Mouse (Mus musculus) myocyte (in vitro differentiated cells): ENCODE measurements around the gene Rabgef1.

Experiments used
- CEBPB ChIP-seq: IDR thresholded peaks from 2 replicates; pipeline ENCODE4 v1.6.1; 2011; ENCODE audit warnings: mild to moderate bottlenecking, moderate library complexity; ENCODE audit not compliant: poor library complexity, insufficient read depth, severe bottlenecking
- E2F4 ChIP-seq: IDR thresholded peaks from one replicate; pipeline ENCODE4 v1.6.1; 2011; ENCODE audit warnings: mild to moderate bottlenecking, control low read depth, moderate library complexity; ENCODE audit not compliant: insufficient read depth
- MAX ChIP-seq: IDR thresholded peaks from one replicate; pipeline ENCODE4 v1.6.1; 2011; ENCODE audit warnings: low read depth, mild to moderate bottlenecking, control low read depth
- MYOD1 ChIP-seq, 3 experiments: IDR thresholded peaks; one replicate each; pipeline ENCODE4 v1.6.1; 2011; ENCODE audit warnings: control low read depth in 2 of 3, low read depth in 2 of 3, mild to moderate bottlenecking in 2 of 3, moderate library complexity in 1 of 3; ENCODE audit not compliant: insufficient read length in 2 of 3, control insufficient read depth in 1 of 3
- MYOG ChIP-seq, 3 experiments: IDR thresholded peaks; one replicate each; pipeline ENCODE4 v1.6.1; 2011; ENCODE audit warnings: control low read depth in 2 of 3, low read depth in 2 of 3, mild to moderate bottlenecking in 2 of 3; ENCODE audit not compliant: insufficient read length in 2 of 3, control insufficient read depth in 1 of 3, insufficient read depth in 1 of 3
- POLR2A ChIP-seq: IDR thresholded peaks from one replicate; pipeline ENCODE4 v1.6.1; 2011; ENCODE audit warnings: low read depth, mild to moderate bottlenecking, control low read depth, moderate library complexity; ENCODE audit not compliant: insufficient read length
- POLR2AphosphoS2 ChIP-seq: IDR thresholded peaks from one replicate; pipeline ENCODE4 v1.6.1; 2011; ENCODE audit warnings: low read depth, control low read depth; ENCODE audit not compliant: insufficient read length
- SRF ChIP-seq: IDR thresholded peaks from one replicate; pipeline ENCODE4 v1.6.1; 2011; ENCODE audit warnings: low read depth; ENCODE audit not compliant: control insufficient read depth, insufficient read length
- TCF12 ChIP-seq: IDR thresholded peaks from one replicate; pipeline ENCODE4 v1.6.1; 2011; ENCODE audit warnings: mild to moderate bottlenecking, control low read depth; ENCODE audit not compliant: poor library complexity, insufficient read depth, severe bottlenecking
- TCF3 ChIP-seq: IDR thresholded peaks from one replicate; pipeline ENCODE4 v1.6.1; 2011; ENCODE audit warnings: low read depth, control low read depth; ENCODE audit not compliant: insufficient read length
- USF1 ChIP-seq: IDR thresholded peaks from one replicate; pipeline ENCODE4 v1.6.1; 2011; ENCODE audit warnings: low read depth, mild to moderate bottlenecking, control low read depth, moderate library complexity

DNA sequence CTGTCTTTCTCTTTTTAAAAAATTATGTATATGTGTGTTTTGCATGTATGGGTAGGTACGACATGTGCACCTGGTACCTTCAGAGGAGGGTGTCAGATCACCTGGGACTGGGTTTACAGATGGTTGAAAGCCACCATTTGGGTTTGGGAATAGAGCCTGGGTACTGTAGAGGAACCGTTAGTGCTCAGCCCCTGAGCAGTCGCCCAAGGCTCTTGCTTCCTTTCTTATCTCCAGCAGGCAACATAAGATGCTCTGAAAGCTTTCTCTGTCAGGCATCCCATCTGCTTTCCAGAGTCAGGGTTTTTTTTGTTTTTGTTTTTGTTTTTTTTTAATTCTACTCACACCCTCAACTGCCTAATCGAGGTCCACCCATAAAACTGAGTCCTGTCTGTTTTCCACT lies 6.4 kb upstream of the Rabgef1 start:
- no peak for TF ChIP-seq POLR2A
- no peak for TF ChIP-seq USF1
- no peak for TF ChIP-seq TCF12
- no peak for TF ChIP-seq MAX
- TF ChIP-seq CEBPB = no peak
- TF ChIP-seq TCF3 = no peak
- no peak for TF ChIP-seq E2F4
- no peak for TF ChIP-seq POLR2AphosphoS2
- no peak for TF ChIP-seq MYOG (IDR thresholded peaks at IDR 0.05; ENCODE audit: control insufficient read depth in 1 of 3, insufficient read depth in 1 of 3, insufficient read length in 2 of 3, low read depth in 2 of 3)
- TF ChIP-seq MYOD1 (IDR thresholded peaks at IDR 0.05; ENCODE audit: control insufficient read depth in 1 of 3, insufficient read length in 2 of 3, low read depth in 2 of 3) = no peak
- TF ChIP-seq SRF = no peak
